In genomic region chr8:55026661-55027000, GRCm38 (mm10) we compare ENCODE assay signal across 15 mouse cellular contexts.
A peak's percentile ranks its signal among the peaks of the same experiment; 100 is the strongest.
DNase-seq lines count a peak whose midpoint lies in the region; ATAC-seq and TF ChIP-seq lines count a peak whose summit lies in the region.
"Had no signal": no experiment of that assay in that cellular context is flagged by ENCODE, and none has a peak within 500 bp of the region (broad histone marks: within the 10 kb centered on the region; RNA-seq: fewer than 3 reads in every experiment).

No protein-coding gene starts in this region.

- peak overlapping the region; percentile 75; the same call in 1 of the 2 replicates for H3K27ac ChIP-seq in forebrain, embryonic 10.5 days
- H3K27ac ChIP-seq in hindbrain, embryonic 12.5 days, result peak overlapping the region; percentile 83
- H3K27ac ChIP-seq in midbrain, embryonic 14.5 days (replicated peaks; ENCODE audit: low read depth, low read length), result peak overlapping the region; percentile 94
- H3K27ac ChIP-seq in stomach, postnatal 0 days (replicated peaks), result no peak overlapping the region
- H3K27ac ChIP-seq: heart, embryonic 13.5 days; limb, embryonic 15.5 days; lung, embryonic 15.5 days had no signal

- no peaks in the 10 kb centered on the region for H3K36me3 ChIP-seq in forebrain, embryonic 10.5 days (replicated peaks)
- H3K36me3 ChIP-seq in hindbrain, embryonic 12.5 days, result no peaks in the 10 kb centered on the region
- H3K36me3 ChIP-seq in midbrain, embryonic 14.5 days (ENCODE audit: control insufficient read depth, insufficient read depth, low read length), result no peaks in the 10 kb centered on the region
- no peaks in the 10 kb centered on the region for H3K36me3 ChIP-seq in stomach, postnatal 0 days (ENCODE audit: control insufficient read depth, insufficient read depth, low read length)
- H3K36me3 ChIP-seq: heart, embryonic 13.5 days; limb, embryonic 15.5 days; lung, embryonic 15.5 days; neural tube, embryonic 12.5 days had no signal

- H3K9ac ChIP-seq in hindbrain, embryonic 12.5 days, result no peak overlapping the region
- H3K9ac ChIP-seq in midbrain, embryonic 14.5 days (replicated peaks; ENCODE audit: low read length), result peak overlapping the region; percentile 7; the same call in 1 of the 2 replicates
- H3K9ac ChIP-seq in stomach, postnatal 0 days (ENCODE audit: low read length), result no peak overlapping the region
- H3K9ac ChIP-seq: heart, embryonic 13.5 days; limb, embryonic 15.5 days; lung, embryonic 15.5 days; neural tube, embryonic 12.5 days had no signal

- peak; percentile 68 for DNase-seq in cerebellum, postnatal 10 days
- DNase-seq in cerebellum, adult 9-10 months, result no peak
- DNase-seq in forebrain, embryonic 10.5 days (ENCODE audit: extremely low spot score, low spot score), result no peak
- peak; percentile 66 for DNase-seq in midbrain, embryonic 14.5 days
- no peak for DNase-seq in stomach, postnatal 0 days (ENCODE audit: low spot score)
- no peak for DNase-seq in urinary bladder, postnatal 14 days (ENCODE audit: low spot score)
- DNase-seq in adrenal gland, postnatal 4 days (ENCODE audit: low spot score in 2 of 2), result no peak
- DNase-seq: gastrocnemius, postnatal 25 days; kidney, adult 2 months; kidney, postnatal 36 days had no signal

- 65% methylated on average over 2 of the region's 2 CpGs for WGBS in forebrain, embryonic 10.5 days
- 50% methylated on average over 2 of the region's 2 CpGs for WGBS in hindbrain, embryonic 12.5 days
- 6% methylated on average over 2 of the region's 2 CpGs for WGBS in midbrain, embryonic 14.5 days
- WGBS in stomach, postnatal 0 days, result 68% methylated on average over 2 of the region's 2 CpGs

- no peak for TF ChIP-seq CTCF in stomach, postnatal 0 days (IDR thresholded peaks at IDR 0.05; ENCODE audit: low read depth)

- ATAC-seq in hindbrain, embryonic 12.5 days (ENCODE audit: low FRiP score), result no peak
- ATAC-seq in midbrain, embryonic 14.5 days (ENCODE audit: low FRiP score, low TSS enrichment), result 0 out of 2 replicates have a peak, but pooled peaks have one; percentile 19
- no peak for ATAC-seq in stomach, postnatal 0 days (ENCODE audit: low FRiP score, low TSS enrichment)

- no peak overlapping the region for H3K4me3 ChIP-seq in forebrain, embryonic 10.5 days
- no peak overlapping the region for H3K4me3 ChIP-seq in hindbrain, embryonic 12.5 days
- H3K4me3 ChIP-seq in midbrain, embryonic 14.5 days (replicated peaks; ENCODE audit: low read depth, low read length), result 0 out of 2 replicates have a peak overlapping the region, but pooled peaks have one; percentile 1
- H3K4me3 ChIP-seq in stomach, postnatal 0 days (ENCODE audit: low read depth, low read length), result no peak overlapping the region
- H3K4me3 ChIP-seq: heart, embryonic 13.5 days; limb, embryonic 15.5 days; lung, embryonic 15.5 days; neural tube, embryonic 12.5 days had no signal

- no peaks in the 10 kb centered on the region for H3K9me3 ChIP-seq in forebrain, embryonic 10.5 days
- H3K9me3 ChIP-seq in hindbrain, embryonic 12.5 days (replicated peaks), result no peaks in the 10 kb centered on the region
- H3K9me3 ChIP-seq in midbrain, embryonic 14.5 days (ENCODE audit: control insufficient read depth, low read length), result no peaks in the 10 kb centered on the region
- H3K9me3 ChIP-seq in stomach, postnatal 0 days (ENCODE audit: control insufficient read depth, low read length), result no peaks in the 10 kb centered on the region
- H3K9me3 ChIP-seq: heart, embryonic 13.5 days; limb, embryonic 15.5 days; lung, embryonic 15.5 days; neural tube, embryonic 12.5 days had no signal

- no peak for TF ChIP-seq EP300 in stomach, postnatal 0 days (optimal IDR thresholded peaks at IDR 0.05)

- H3K4me1 ChIP-seq in forebrain, embryonic 10.5 days, result peaks cover 14% of the 10 kb centered on the region
- H3K4me1 ChIP-seq in hindbrain, embryonic 12.5 days, result peaks cover 9% of the 10 kb centered on the region
- peaks cover 30% of the 10 kb centered on the region for H3K4me1 ChIP-seq in midbrain, embryonic 14.5 days (ENCODE audit: control insufficient read depth, insufficient read depth, low read length)
- no peaks in the 10 kb centered on the region for H3K4me1 ChIP-seq in stomach, postnatal 0 days (replicated peaks; ENCODE audit: control insufficient read depth, insufficient read depth)
- H3K4me1 ChIP-seq: heart, embryonic 13.5 days; limb, embryonic 15.5 days; lung, embryonic 15.5 days had no signal

- H3K27me3 ChIP-seq in forebrain, embryonic 10.5 days (ENCODE audit: poor library complexity, severe bottlenecking), result no peaks in the 10 kb centered on the region
- no peaks in the 10 kb centered on the region for H3K27me3 ChIP-seq in hindbrain, embryonic 12.5 days
- no peaks in the 10 kb centered on the region for H3K27me3 ChIP-seq in midbrain, embryonic 14.5 days (ENCODE audit: control insufficient read depth, insufficient read depth, low read length)
- no peaks in the 10 kb centered on the region for H3K27me3 ChIP-seq in stomach, postnatal 0 days (ENCODE audit: control insufficient read depth, insufficient read depth, low read length)
- H3K27me3 ChIP-seq: heart, embryonic 13.5 days; limb, embryonic 15.5 days; lung, embryonic 15.5 days; neural tube, embryonic 12.5 days had no signal

- no peak overlapping the region; the same call in 1 of the 2 replicates for H3K4me2 ChIP-seq in hindbrain, embryonic 12.5 days (replicated peaks)
- peak overlapping the region; percentile 34 for H3K4me2 ChIP-seq in midbrain, embryonic 14.5 days (ENCODE audit: low read length)
- no peak overlapping the region for H3K4me2 ChIP-seq in stomach, postnatal 0 days (replicated peaks; ENCODE audit: low read depth)
- H3K4me2 ChIP-seq: heart, embryonic 13.5 days; limb, embryonic 15.5 days; lung, embryonic 15.5 days had no signal

Comparison
In these comparisons a context has a peak if more than half of its experiments do, and no peak if none do; other contexts are left out.
1. DNase-seq: peak in cerebellum, postnatal 10 days (2 of 2) and midbrain, embryonic 14.5 days (single experiment); none in cerebellum, adult 9-10 months (single experiment), forebrain, embryonic 10.5 days (single experiment), stomach, postnatal 0 days (single experiment), urinary bladder, postnatal 14 days (single experiment) and adrenal gland, postnatal 4 days (0 of 2).